Mouse (Mus musculus) megakaryocyte, embryonic 14.5 days (primary cell): ENCODE measurements around the gene Pald1.

Experiments used
- FLI1 ChIP-seq: IDR thresholded peaks from 2 replicates; pipeline ENCODE4 v1.6.1; 2012; ENCODE audit warnings: low read length, inconsistent platforms, mixed read lengths
- GATA1 ChIP-seq: IDR thresholded peaks from 3 replicates; pipeline ENCODE4 v1.6.1; 2012; ENCODE audit warnings: mixed read lengths, low read length, inconsistent platforms, borderline replicate concordance

DNA sequence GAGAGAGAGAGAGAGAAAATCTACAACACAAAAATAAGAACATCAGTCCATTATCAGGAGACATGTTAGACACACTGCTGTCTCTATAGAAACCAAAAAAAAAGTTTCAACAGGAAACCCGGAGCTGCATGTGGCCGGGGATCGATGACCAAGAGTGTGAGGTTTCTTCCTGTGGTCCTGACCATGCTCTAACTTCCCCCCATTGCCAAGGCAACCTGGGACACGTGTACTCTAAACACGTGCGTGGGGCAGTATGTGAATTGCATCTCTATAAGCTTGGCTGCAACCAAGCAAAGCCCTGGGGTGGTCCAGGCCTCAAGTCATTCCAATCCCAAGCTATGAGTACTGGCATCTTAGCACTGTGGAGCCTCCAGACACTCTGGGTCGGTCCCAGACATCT lies 48.8 kb downstream of the Pald1 start:
- TF ChIP-seq GATA1 (no peak), FLI1 (no peak)
